Mouse (Mus musculus): Measurements from ENCODE around the gene Trpc4.

Gene Trpc4

GRCm38 (mm10) chr3:54269180-54269579 lies 113.3 kb downstream of the Trpc4 start:
- DNase-seq (ENCODE audit: low spot score): no peak

- DNase-seq (ENCODE audit: low spot score): no peak
Measured at GRCm38 (mm10) chr3:54274651-54275050, 118.8 kb downstream of the Trpc4 start.

GRCm38 (mm10) chr3:54289731-54290130 lies 133.9 kb downstream of the Trpc4 start:
- no peak for DNase-seq (ENCODE audit: low spot score)

GRCm38 (mm10) chr3:54310604-54311003 lies 154.8 kb downstream of the Trpc4 start:
- no peak for DNase-seq (ENCODE audit: low spot score)

GRCm38 (mm10) chr3:54314055-54314454 lies 158.2 kb downstream of the Trpc4 start:
- DNase-seq (ENCODE audit: low spot score): peak; percentile 43

- peak; percentile 90 for DNase-seq (ENCODE audit: low spot score)
Measured at GRCm38 (mm10) chr3:54352891-54353652, 197.2 kb downstream of the Trpc4 start.

- no peak for DNase-seq (ENCODE audit: low spot score)
Measured at GRCm38 (mm10) chr3:54357561-54357960, 201.7 kb downstream of the Trpc4 start.

GRCm38 (mm10) chr3:54358463-54359189 lies 202.8 kb downstream of the Trpc4 start:
- DNase-seq (ENCODE audit: low spot score): peak; percentile 44

GRCm38 (mm10) chr3:54360897-54361296 lies 205.1 kb downstream of the Trpc4 start, which contains the start of gene Postn:
Gene Postn (plus strand): TSS chr3:54361109.
- DNase-seq (ENCODE audit: low spot score): peak; percentile 44

- no peak for DNase-seq (ENCODE audit: low spot score)
Measured at GRCm38 (mm10) chr3:54361656-54362055, 205.8 kb downstream of the Trpc4 start.
